Mouse (Mus musculus) small intestine, adult 2 months (tissue): ENCODE results near the gene Ccdc169.

ENCODE experiments used
- CTCF ChIP-seq: fragments of 200-500 bp; IDR thresholded peaks from 2 replicates; pipeline ENCODE4 v1.5.1; 2012; ENCODE audit warnings: low read depth, mild to moderate bottlenecking, control low read depth, inconsistent platforms, low read length, moderate library complexity, mixed read lengths; ENCODE audit not compliant: insufficient replicate concordance, insufficient read length; ENCODE audit errors: extremely low read depth
- POLR2A ChIP-seq: fragments of 200-500 bp; IDR thresholded peaks from 2 replicates; pipeline ENCODE4 v1.6.1; 2012; ENCODE audit warnings: low read depth, mild to moderate bottlenecking, control low read depth, inconsistent platforms, low read length, moderate library complexity

DNA sequence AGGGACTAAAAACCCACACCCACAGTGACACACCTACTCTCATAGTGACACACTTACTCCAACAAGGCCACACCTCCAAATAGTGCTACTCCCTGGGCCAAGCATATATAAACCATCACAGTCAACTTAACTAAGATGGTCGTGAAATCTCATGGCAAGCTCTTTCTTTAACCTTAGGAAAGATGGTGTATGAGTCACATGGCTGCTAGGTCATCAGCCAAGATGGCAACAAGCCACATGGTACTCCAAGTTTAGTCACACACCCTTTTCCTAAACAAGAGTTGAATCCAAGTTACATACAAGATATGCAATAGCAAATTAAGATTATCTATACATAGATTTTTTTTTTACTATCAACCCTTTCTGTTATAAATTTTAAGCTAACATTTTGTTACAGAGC lies 44.0 kb upstream of the Ccdc169 start:
- TF ChIP-seq CTCF (no peak), POLR2A (no peak)
